Mouse (Mus musculus) stomach, embryonic 15.5 days (tissue): ENCODE measurements around the gene Krtcap2. TPM values are rescaled to one million over a fixed set of nuclear protein-coding genes. Genes with fewer than 3 reads are reported as not detected.

Experiments
- microRNA counts: library from miRNA; unstranded; fragments of <30 nt; microRNA quantifications from one replicate; lab custom pipeline; 2016
- microRNA-seq: library from miRNA; unstranded; fragments of <30 nt; microRNA quantifications from one replicate; pipeline ENCODE4, GENCODE M21; 2016
- polyA plus RNA-seq: library from polyadenylated mRNA; unstranded; fragments of >200 nt; fragmentation: Nextera tagmentation; extraction: Ambion mirVana; gene quantifications from 2 replicates; pipeline ENCODE4 v1.2.1, GENCODE M21; 2015

The Krtcap2 gene
- polyA plus RNA-seq, 1 experiment from 2014 or later, result 406 TPM

MicroRNAs within 50 kb of the gene (microRNA counts, 519-probe panel; counts per million panel counts)
- microRNA mmu-miR-92b (lab: Ali Mortazavi, UCI), result not detected

Small RNA genes within 50 kb of the gene (microRNA-seq; reads per million reads assigned to microRNA genes)
- 214 reads per million, percentile 60 among the genes with 10 or more reads in this experiment for gene Mir92b

Other genes with a start within 250 kb of the Krtcap2 start
- 20.3 and 21.0 TPM in 2 replicates for gene Rusc1, start 152.7 kb upstream of the Krtcap2 start, polyA plus RNA-seq
- not detected in 2 replicates for gene Gm43738, start 144.9 kb upstream of the Krtcap2 start, polyA plus RNA-seq
- gene Fdps, start 144.0 kb upstream of the Krtcap2 start, polyA plus RNA-seq, result 324 and 331 TPM in 2 replicates
- gene Pklr, start 109.8 kb upstream of the Krtcap2 start, polyA plus RNA-seq, result 16.4 and 19.9 TPM in 2 replicates
- 2.4 and 2.6 TPM in 2 replicates for gene Hcn3, start 85.8 kb upstream of the Krtcap2 start, polyA plus RNA-seq
- 26.3 and 26.7 TPM in 2 replicates for gene Clk2, start 81.2 kb upstream of the Krtcap2 start, polyA plus RNA-seq
- 103 and 106 TPM in 2 replicates for gene Scamp3, start 68.5 kb upstream of the Krtcap2 start, polyA plus RNA-seq
- gene Fam189b, start 62.8 kb upstream of the Krtcap2 start, polyA plus RNA-seq, result 21.1 and 22.1 TPM in 2 replicates
- gene Gba, start 43.0 kb upstream of the Krtcap2 start, polyA plus RNA-seq, result 40.1 and 41.2 TPM in 2 replicates
- 29.0 and 29.2 TPM in 2 replicates for gene Thbs3, start 30.8 kb upstream of the Krtcap2 start, polyA plus RNA-seq
- gene Mtx1, start 18.9 kb upstream of the Krtcap2 start, polyA plus RNA-seq, result 197 and 199 TPM in 2 replicates
- gene Muc1, start 16.9 kb upstream of the Krtcap2 start, polyA plus RNA-seq, result 64.2 and 89.1 TPM in 2 replicates
- 4.6 and 5.9 TPM in 2 replicates for gene Trim46, start 343 bp downstream of the Krtcap2 start, polyA plus RNA-seq
- gene Dpm3, start 13.4 kb downstream of the Krtcap2 start, polyA plus RNA-seq, result 129 and 132 TPM in 2 replicates
- 74.4 and 75.3 TPM in 2 replicates for gene Slc50a1, start 24.6 kb downstream of the Krtcap2 start, polyA plus RNA-seq
- 41.4 and 46.1 TPM in 2 replicates for gene Efna1, start 35.2 kb downstream of the Krtcap2 start, polyA plus RNA-seq
- 9.5 and 9.6 TPM in 2 replicates for gene Efna3, start 77.0 kb downstream of the Krtcap2 start, polyA plus RNA-seq
- 17.9 and 19.4 TPM in 2 replicates for gene Efna4, start 92.1 kb downstream of the Krtcap2 start, polyA plus RNA-seq
- gene Adam15, start 104.0 kb downstream of the Krtcap2 start, polyA plus RNA-seq, result 44.7 and 53.2 TPM in 2 replicates
- gene Dcst2, start 116.0 kb downstream of the Krtcap2 start, polyA plus RNA-seq, result 0.30 and 0.67 TPM in 2 replicates
- gene Dcst1, start 119.3 kb downstream of the Krtcap2 start, polyA plus RNA-seq, result 0.30 and 0.52 TPM in 2 replicates
- gene Zbtb7b, start 148.8 kb downstream of the Krtcap2 start, polyA plus RNA-seq, result 7.8 and 7.9 TPM in 2 replicates
- gene Lenep, start 156.8 kb downstream of the Krtcap2 start, polyA plus RNA-seq, result not detected in 2 replicates
- gene Flad1, start 165.9 kb downstream of the Krtcap2 start, polyA plus RNA-seq, result 23.6 and 29.4 TPM in 2 replicates
- gene Cks1b, start 172.4 kb downstream of the Krtcap2 start, polyA plus RNA-seq, result 409 and 450 TPM in 2 replicates
- gene Shc1, start 172.5 kb downstream of the Krtcap2 start, polyA plus RNA-seq, result 84.6 and 103 TPM in 2 replicates
- gene Pygo2, start 184.2 kb downstream of the Krtcap2 start, polyA plus RNA-seq, result 35.1 and 37.1 TPM in 2 replicates
- 39.9 and 40.1 TPM in 2 replicates for gene Pbxip1, start 190.7 kb downstream of the Krtcap2 start, polyA plus RNA-seq
- gene Pmvk, start 208.6 kb downstream of the Krtcap2 start, polyA plus RNA-seq, result 55.3 and 60.1 TPM in 2 replicates